Mouse (Mus musculus) forebrain, embryonic 15.5 days (tissue): ENCODE measurements around the gene Zfp868. TPM values are rescaled to one million over a fixed set of nuclear protein-coding genes. Genes with fewer than 3 reads are reported as not detected.

Experiments
- polyA plus RNA-seq: library from polyadenylated mRNA; unstranded; fragments of >200 nt; fragmentation: Nextera tagmentation; extraction: Ambion mirVana; gene quantifications from 2 replicates; pipeline ENCODE4 v1.2.1, GENCODE M21; 2015

The Zfp868 gene
- polyA plus RNA-seq, 1 experiment from 2014 or later = 44.7 TPM

Other genes with a start within 250 kb of the Zfp868 start
- not detected in 2 replicates for gene Gm9495, start 172.0 kb downstream of the Zfp868 start, polyA plus RNA-seq
- gene Gm7697, start 102.6 kb downstream of the Zfp868 start, polyA plus RNA-seq = not detected in 2 replicates
- gene Zfp964, start 28.9 kb upstream of the Zfp868 start, polyA plus RNA-seq = 1.9 and 2.2 TPM in 2 replicates
- gene Zfp869, start 85.2 kb upstream of the Zfp868 start, polyA plus RNA-seq = 31.9 and 32.0 TPM in 2 replicates
- 8.7 TPM in 2 replicates for gene Zfp963, start 124.4 kb upstream of the Zfp868 start, polyA plus RNA-seq
- 0.61 TPM in 1 of 2 replicates, not detected in the other for gene Gm20422, start 149.3 kb upstream of the Zfp868 start, polyA plus RNA-seq
- gene Atp13a1, start 165.6 kb upstream of the Zfp868 start, polyA plus RNA-seq = 50.2 and 50.8 TPM in 2 replicates
- 48.2 and 48.3 TPM in 2 replicates for gene Zfp866, start 165.6 kb upstream of the Zfp868 start, polyA plus RNA-seq
- gene Gmip, start 183.1 kb upstream of the Zfp868 start, polyA plus RNA-seq = 42.4 and 44.4 TPM in 2 replicates
- gene Lpar2, start 196.9 kb upstream of the Zfp868 start, polyA plus RNA-seq = 0.65 and 0.89 TPM in 2 replicates
- gene Pbx4, start 206.9 kb upstream of the Zfp868 start, polyA plus RNA-seq = 54.7 and 55.3 TPM in 2 replicates